Mouse (Mus musculus) myocyte (in vitro differentiated cells): ENCODE data around the gene 9930111J21Rik1. TPM values are rescaled to one million over a fixed set of nuclear protein-coding genes. Genes with fewer than 3 reads are reported as not detected.
"Not testable (repeated sequence)": the region's sequence is repeated elsewhere in the genome, so short reads cannot be mapped to it uniquely, and the experiment has no call there.

Source experiments
- H3K27me3 ChIP-seq: one replicate; pipeline ENCODE4 v1.6.1; 2011; ENCODE audit not compliant: control insufficient read depth, insufficient read depth, insufficient read length
- H3K36me3 ChIP-seq: one replicate; pipeline ENCODE4 v1.6.1; 2011; ENCODE audit not compliant: control insufficient read depth, insufficient read depth
- H3K4me2 ChIP-seq: one replicate; pipeline ENCODE4 v1.6.1; 2011; ENCODE audit warnings: low read depth, control low read depth
- H3K4me3 ChIP-seq: one replicate; pipeline ENCODE4 v1.5.1; 2011; ENCODE audit warnings: mild to moderate bottlenecking, control low read depth, moderate library complexity
- H3K79me2 ChIP-seq: one replicate; pipeline ENCODE4 v1.6.1; 2011; ENCODE audit not compliant: control insufficient read depth, insufficient read depth
- H3ac ChIP-seq: one replicate; pipeline ENCODE4 v1.6.1; 2011; ENCODE audit not compliant: control insufficient read depth, insufficient read length
- CEBPB ChIP-seq: IDR thresholded peaks from 2 replicates; pipeline ENCODE4 v1.6.1; 2011; ENCODE audit warnings: mild to moderate bottlenecking, moderate library complexity; ENCODE audit not compliant: poor library complexity, insufficient read depth, severe bottlenecking
- E2F4 ChIP-seq: IDR thresholded peaks from one replicate; pipeline ENCODE4 v1.6.1; 2011; ENCODE audit warnings: mild to moderate bottlenecking, control low read depth, moderate library complexity; ENCODE audit not compliant: insufficient read depth
- MAX ChIP-seq: IDR thresholded peaks from one replicate; pipeline ENCODE4 v1.6.1; 2011; ENCODE audit warnings: low read depth, mild to moderate bottlenecking, control low read depth
- MYOD1 ChIP-seq, 3 experiments: IDR thresholded peaks; one replicate each; pipeline ENCODE4 v1.6.1; 2011; ENCODE audit warnings: control low read depth in 2 of 3, low read depth in 2 of 3, mild to moderate bottlenecking in 2 of 3, moderate library complexity in 1 of 3; ENCODE audit not compliant: insufficient read length in 2 of 3, control insufficient read depth in 1 of 3
- MYOG ChIP-seq, 3 experiments: IDR thresholded peaks; one replicate each; pipeline ENCODE4 v1.6.1; 2011; ENCODE audit warnings: control low read depth in 2 of 3, low read depth in 2 of 3, mild to moderate bottlenecking in 2 of 3; ENCODE audit not compliant: insufficient read length in 2 of 3, control insufficient read depth in 1 of 3, insufficient read depth in 1 of 3
- POLR2A ChIP-seq: IDR thresholded peaks from one replicate; pipeline ENCODE4 v1.6.1; 2011; ENCODE audit warnings: low read depth, mild to moderate bottlenecking, control low read depth, moderate library complexity; ENCODE audit not compliant: insufficient read length
- POLR2AphosphoS2 ChIP-seq: IDR thresholded peaks from one replicate; pipeline ENCODE4 v1.6.1; 2011; ENCODE audit warnings: low read depth, control low read depth; ENCODE audit not compliant: insufficient read length
- REST ChIP-seq: IDR thresholded peaks from one replicate; pipeline ENCODE4 v1.6.1; 2011; ENCODE audit warnings: mild to moderate bottlenecking, control low read depth, moderate library complexity; ENCODE audit not compliant: insufficient read depth, insufficient read length
- SRF ChIP-seq: IDR thresholded peaks from one replicate; pipeline ENCODE4 v1.6.1; 2011; ENCODE audit warnings: low read depth; ENCODE audit not compliant: control insufficient read depth, insufficient read length
- TCF12 ChIP-seq: IDR thresholded peaks from one replicate; pipeline ENCODE4 v1.6.1; 2011; ENCODE audit warnings: mild to moderate bottlenecking, control low read depth; ENCODE audit not compliant: poor library complexity, insufficient read depth, severe bottlenecking
- TCF3 ChIP-seq: IDR thresholded peaks from one replicate; pipeline ENCODE4 v1.6.1; 2011; ENCODE audit warnings: low read depth, control low read depth; ENCODE audit not compliant: insufficient read length
- USF1 ChIP-seq: IDR thresholded peaks from one replicate; pipeline ENCODE4 v1.6.1; 2011; ENCODE audit warnings: low read depth, mild to moderate bottlenecking, control low read depth, moderate library complexity
- polyA plus RNA-seq: library from polyadenylated mRNA; unstranded; fragments of >200 nt; fragmentation: generic; extraction: Trizol; gene quantifications from one replicate; pipeline ENCODE4 v1.2.1, GENCODE M21; 2012; ENCODE audit warnings: missing spikeins

9930111J21Rik1 gene
- polyA plus RNA-seq, 1 experiment = 1.1 TPM

DNA sequence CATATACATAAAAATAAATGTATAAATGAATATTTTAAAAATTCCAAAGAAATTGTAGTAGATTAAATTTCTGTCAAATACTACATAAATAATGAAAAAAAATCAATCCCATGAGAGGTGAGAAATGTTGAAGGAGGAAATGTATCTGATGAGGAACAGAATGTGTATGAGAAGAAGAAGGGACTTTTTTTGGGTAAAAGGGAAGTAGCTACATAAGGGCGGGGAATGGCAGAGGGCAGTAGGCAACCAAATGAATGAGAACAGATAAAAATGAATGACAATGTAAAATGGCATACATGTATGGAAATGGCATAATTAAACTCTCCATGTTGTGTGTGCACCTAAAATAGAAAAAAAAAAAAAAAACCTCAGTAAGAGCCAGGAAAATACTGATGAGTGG lies 65.6 kb downstream of the 9930111J21Rik1 start:
- no peaks in the 10 kb centered on the region for H3K27me3 ChIP-seq
- no peaks in the 10 kb centered on the region for H3K79me2 ChIP-seq
- no peak overlapping the region for H3K4me2 ChIP-seq
- H3ac ChIP-seq = no peak overlapping the region
- H3K36me3 ChIP-seq = no peaks in the 10 kb centered on the region
- no peak for TF ChIP-seq TCF3
- no peak for TF ChIP-seq E2F4
- TF ChIP-seq MYOG (IDR thresholded peaks at IDR 0.05; ENCODE audit: control insufficient read depth in 1 of 3, insufficient read depth in 1 of 3, insufficient read length in 2 of 3, low read depth in 2 of 3) = no peak
- no peak for TF ChIP-seq SRF
- no peak for TF ChIP-seq REST
- no peak for TF ChIP-seq CEBPB
- TF ChIP-seq POLR2A = no peak
- no peak for TF ChIP-seq USF1
- no peak overlapping the region for H3K4me3 ChIP-seq

DNA sequence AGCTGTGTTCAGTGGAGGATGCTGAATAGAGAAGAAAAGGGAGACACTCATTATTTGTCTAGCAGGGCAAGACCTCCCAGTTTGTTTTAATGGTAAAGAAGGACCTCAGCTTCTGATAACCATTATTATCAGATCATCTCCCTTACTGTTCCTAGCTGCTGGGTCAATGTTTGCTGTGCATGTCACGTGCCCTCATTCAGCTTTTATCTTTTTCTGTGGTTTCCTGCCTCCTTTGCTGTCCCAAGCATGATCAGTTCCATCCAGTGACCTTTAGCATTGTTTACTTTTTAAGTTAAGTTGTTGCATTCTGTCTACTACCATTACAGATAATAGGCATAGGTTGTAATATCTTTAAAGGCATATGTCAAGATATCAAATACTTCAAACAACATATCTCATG lies 70.7 kb downstream of the 9930111J21Rik1 start:
- Histone ChIP-seq H3K27me3 (no peaks in the 10 kb centered on the region), H3K36me3 (no peaks in the 10 kb centered on the region), H3ac (no peak overlapping the region), H3K4me2 (no peak overlapping the region), H3K4me3 (no peak overlapping the region), H3K79me2 (no peaks in the 10 kb centered on the region)
- TF ChIP-seq POLR2A (no peak), REST (no peak), MAX (no peak), SRF (no peak), TCF3 (no peak), TCF12 (no peak), E2F4 (no peak), MYOD1 (IDR thresholded peaks at IDR 0.05; ENCODE audit: control insufficient read depth in 1 of 3, insufficient read length in 2 of 3, low read depth in 2 of 3) (no peak), MYOG (IDR thresholded peaks at IDR 0.05; ENCODE audit: control insufficient read depth in 1 of 3, insufficient read depth in 1 of 3, insufficient read length in 2 of 3, low read depth in 2 of 3) (no peak), CEBPB (no peak), POLR2AphosphoS2 (no peak), USF1 (no peak)

DNA sequence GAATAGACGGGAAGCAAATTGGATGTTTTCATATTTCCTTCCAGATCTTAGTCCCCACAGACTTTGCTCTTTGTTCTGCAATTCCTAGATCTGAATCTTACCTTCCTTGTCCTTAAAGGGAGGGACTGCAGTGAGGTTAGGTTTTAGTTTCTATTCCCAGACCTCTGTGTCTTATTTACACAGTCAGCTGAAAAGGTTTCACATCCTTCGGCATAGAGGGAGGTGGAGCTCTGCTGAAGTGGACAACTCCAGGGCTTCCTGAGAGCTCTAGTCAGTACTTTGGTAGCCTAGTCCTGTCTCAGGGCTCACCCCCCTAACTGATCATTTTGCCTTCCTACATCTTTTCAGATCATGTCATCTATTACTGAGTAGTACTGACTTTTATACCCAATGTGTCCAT lies 77.2 kb downstream of the 9930111J21Rik1 start, which contains the start of gene Gm5431:
Gm5431 (minus strand) TSS at position 194 of the 400 bp plus-strand sequence.
- Histone ChIP-seq H3ac (no peak within 1 kb of the TSS), H3K36me3 (no peaks in the 10 kb centered on the region), H3K4me2 (no peak within 1 kb of the TSS), H3K4me3 (no peak within 1 kb of the TSS), H3K79me2 (no peaks in the 10 kb centered on the region), H3K27me3 (no peaks in the 10 kb centered on the region)
- TF ChIP-seq MYOG (IDR thresholded peaks at IDR 0.05; ENCODE audit: control insufficient read depth in 1 of 3, insufficient read depth in 1 of 3, insufficient read length in 2 of 3, low read depth in 2 of 3) = no peak
- TF ChIP-seq POLR2A = no peak
- no peak for TF ChIP-seq MAX
- TF ChIP-seq TCF3 = no peak
- TF ChIP-seq MYOD1 (IDR thresholded peaks at IDR 0.05; ENCODE audit: control insufficient read depth in 1 of 3, insufficient read length in 2 of 3, low read depth in 2 of 3) = no peak
- TF ChIP-seq POLR2AphosphoS2 = no peak
- no peak for TF ChIP-seq REST
- TF ChIP-seq SRF = no peak

DNA sequence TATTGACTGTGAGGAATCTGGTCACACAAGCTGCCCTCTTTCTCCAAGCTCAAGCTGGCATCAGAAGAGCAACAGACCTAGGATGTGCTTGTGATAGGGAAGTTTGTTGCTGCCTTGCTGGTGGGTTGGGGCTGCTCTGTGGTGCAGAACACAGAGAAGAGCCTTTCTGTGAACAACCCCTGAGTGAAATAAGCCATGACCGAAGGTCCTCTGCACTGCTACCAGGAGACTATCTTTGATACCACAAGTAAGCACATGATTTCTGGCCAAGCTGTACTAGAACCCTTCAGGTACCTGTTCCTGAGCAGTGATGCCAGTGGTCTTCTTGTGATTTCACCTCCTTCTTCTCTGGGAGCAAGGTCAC lies 77.6 kb downstream of the 9930111J21Rik1 start:
- H3K4me3 ChIP-seq, H3ac ChIP-seq, H3K27me3 ChIP-seq, H3K4me2 ChIP-seq, H3K79me2 ChIP-seq, H3K36me3 ChIP-seq: not testable (repeated sequence)

DNA sequence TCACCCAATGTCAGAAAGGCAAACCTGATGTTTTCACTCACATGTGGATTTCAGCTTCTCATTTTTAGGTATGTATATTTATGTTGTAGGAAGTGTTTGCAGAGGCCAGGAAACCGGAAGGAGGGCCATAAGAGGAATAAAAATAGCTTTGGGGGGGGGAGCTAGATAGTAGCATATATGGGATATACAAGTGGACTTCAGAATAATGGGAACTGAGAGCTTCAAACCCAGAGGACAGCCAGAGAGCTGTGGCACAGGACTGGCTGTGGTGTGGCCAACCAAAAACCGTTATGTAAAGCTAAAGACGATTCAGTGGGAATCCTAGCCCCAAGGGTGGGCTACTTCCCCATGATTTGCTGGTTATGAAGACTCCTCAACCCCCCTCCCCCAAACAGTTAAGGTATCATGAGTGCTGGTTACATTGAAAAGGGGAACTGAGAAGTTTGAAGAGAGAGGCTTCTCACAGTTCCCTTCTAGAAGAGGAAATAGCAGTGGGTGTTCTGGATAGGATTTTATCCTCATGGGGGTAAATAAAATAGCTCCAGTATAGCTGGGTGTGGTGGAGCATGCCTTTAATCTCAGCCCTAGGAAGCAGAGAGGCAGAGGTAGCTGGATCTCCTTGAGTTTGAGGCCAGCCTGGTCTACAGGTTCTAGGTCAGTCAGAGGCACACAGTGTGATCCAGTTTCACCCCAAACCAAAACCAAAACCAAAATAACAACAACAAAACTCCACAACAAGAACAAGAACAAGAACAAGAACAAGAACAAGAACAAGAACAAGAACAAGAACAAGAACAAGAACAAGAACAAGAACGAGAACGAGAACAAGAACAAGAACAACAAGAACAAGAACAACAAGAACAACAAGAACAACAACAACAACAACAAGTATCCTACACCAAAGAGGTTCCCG lies 78.3 kb downstream of the 9930111J21Rik1 start:
- not testable (repeated sequence) for H3K4me3 ChIP-seq, H3K79me2 ChIP-seq

More for the DNA sequence above, 78.3 kb downstream of the 9930111J21Rik1 start:
- not testable (repeated sequence) for H3K27me3 ChIP-seq, H3K36me3 ChIP-seq, H3K4me2 ChIP-seq, H3ac ChIP-seq
